Mouse (Mus musculus): ENCODE measurements around the gene Tbc1d8.

- no peak for TF ChIP-seq CTCF (IDR thresholded peaks at IDR 0.05; ENCODE audit: low read depth)
- no peak for TF ChIP-seq EP300 (optimal IDR thresholded peaks at IDR 0.05)
Observed at GRCm38 (mm10) chr1:39430020-39430419, 48.5 kb downstream of the Tbc1d8 start.
